Mouse (Mus musculus): ENCODE data around the gene Bcl7c.

- TF ChIP-seq CTCF (IDR thresholded peaks at IDR 0.05) (no peak), EP300 (IDR thresholded peaks at IDR 0.05) (no peak)
Observed at GRCm38 (mm10) chr7:127748235-127748560, 39.5 kb upstream of the Bcl7c start.
